Mouse (Mus musculus) ES-E14 (cell line): ENCODE results near the gene Pgghg. TPM values are rescaled to one million over a fixed set of nuclear protein-coding genes. Genes with fewer than 3 reads are reported as not detected.
"Not testable (repeated sequence)": the region's sequence is repeated elsewhere in the genome, so short reads cannot be mapped to it uniquely, and the experiment has no call there.

Experiments used
- DNase-seq: peaks from one replicate; pipeline ENCODE4 v3.0.0-alpha.2; 2013; ENCODE audit warnings: low read depth, low spot score
- H3K27ac ChIP-seq: 2 replicates; pipeline ENCODE4 v1.5.1; 2012; ENCODE audit warnings: low read depth, mild to moderate bottlenecking, low read length, moderate library complexity, mixed read lengths; ENCODE audit not compliant: poor library complexity, insufficient read depth, severe bottlenecking
- H3K36me3 ChIP-seq: 2 replicates; pipeline ENCODE4 v1.6.1; 2012; ENCODE audit warnings: mild to moderate bottlenecking, low read length, moderate library complexity, mixed read lengths; ENCODE audit not compliant: control insufficient read depth, poor library complexity, insufficient read depth, severe bottlenecking
- H3K4me1 ChIP-seq, 2 experiments: fragments of 150-350 bp in 1 of 2; sonication (generic) in 1 of 2; 2 replicates each; pipeline ENCODE4 v1.6.1; 2012; ENCODE audit warnings: low read length in 2 of 2, mild to moderate bottlenecking in 1 of 2, mixed read lengths in 1 of 2; ENCODE audit not compliant: control insufficient read depth in 2 of 2, insufficient read depth in 2 of 2, poor library complexity in 1 of 2
- H3K4me3 ChIP-seq, 2 experiments: fragments of 150-350 bp in 1 of 2; sonication (generic) in 1 of 2; 2 replicates each; pipeline ENCODE4 v1.5.1; 2012; ENCODE audit warnings: low read length in 2 of 2, low read depth in 1 of 2, mild to moderate bottlenecking in 1 of 2, mixed read lengths in 1 of 2; ENCODE audit not compliant: insufficient read depth in 1 of 2, poor library complexity in 1 of 2, severe bottlenecking in 1 of 2
- H3K9ac ChIP-seq: 2 replicates; pipeline ENCODE4 v1.6.1; 2012; ENCODE audit warnings: low read depth, mild to moderate bottlenecking, low read length, mixed read lengths; ENCODE audit not compliant: poor library complexity, insufficient read depth, severe bottlenecking
- H3K9me3 ChIP-seq: fragments of 150-350 bp; sonication (generic); 2 replicates; pipeline ENCODE4 v1.6.1; 2012; ENCODE audit warnings: low read depth, mild to moderate bottlenecking, low read length; ENCODE audit not compliant: control insufficient read depth, insufficient read depth
- CHD2 ChIP-seq: IDR thresholded peaks from 2 replicates; pipeline ENCODE4 v1.6.1; 2014; ENCODE audit warnings: mild to moderate bottlenecking, low read depth, low read length, inconsistent platforms
- HCFC1 ChIP-seq: IDR thresholded peaks from 2 replicates; pipeline ENCODE4 v1.6.1; 2012; ENCODE audit warnings: low read length, inconsistent platforms, borderline replicate concordance; ENCODE audit not compliant: insufficient read depth
- MAFK ChIP-seq: IDR thresholded peaks from 2 replicates; pipeline ENCODE4 v1.6.1; 2014; ENCODE audit warnings: mild to moderate bottlenecking, low read depth, low read length, inconsistent platforms; ENCODE audit not compliant: insufficient read depth
- ZC3H11A ChIP-seq: IDR thresholded peaks from 2 replicates; pipeline ENCODE4 v1.6.1; 2012; ENCODE audit warnings: low read depth, mild to moderate bottlenecking, inconsistent platforms, low read length, borderline replicate concordance
- ZNF384 ChIP-seq: IDR thresholded peaks from 2 replicates; pipeline ENCODE4 v1.6.1; 2012; ENCODE audit warnings: low read depth, low read length, inconsistent platforms
- in situ Hi-C, 2 experiments: fragments of 600-800 bp; cut with MboI; formaldehyde crosslinking; loops; one replicate each; pipeline ENCODE4 v1.15.1; 2025; ENCODE audit warnings: low sequenced_read_pairs in 2 of 2, inconsistent platforms in 1 of 2; ENCODE audit not compliant: unreplicated experiment in 2 of 2
- total RNA-seq: library from RNA; depleted of rRNA; stranded (reverse); fragments of 300-350 nt; gene quantifications from 2 replicates; pipeline ENCODE4 v1.2.3, GENCODE M21; 2012

Gene Pgghg
- total RNA-seq, 1 experiment: 10.0 TPM

GRCm38 (mm10) chr7:140966921-140967320 lies 25.7 kb downstream of the Pgghg start, which contains the start of gene Ifitm1:
TSS of gene Ifitm1 (plus strand) at chr7:140967221.
- Histone ChIP-seq H3K9ac (no peak within 1 kb of the TSS; the same call in 1 of the 2 replicates), H3K4me1 (peaks cover 21 to 44% of the 10 kb centered on the region in 2 experiments), H3K27ac (peak within 1 kb of the TSS; percentile 75), H3K9me3 (no peaks in the 10 kb centered on the region), H3K4me3 (peak within 1 kb of the TSS; percentile 51 to 77), H3K36me3 (peaks cover 9% of the 10 kb centered on the region; the same call in 1 of the 2 replicates)
- DNase-seq: no peak
- in situ Hi-C loops: no loop called here
- TF ChIP-seq HCFC1 (no peak), CHD2 (no peak), ZC3H11A (no peak), MAFK (no peak), ZNF384 (no peak)

- DNase-seq: peak; percentile 63
These were observed 26.8 kb downstream of the Pgghg start for GRCm38 (mm10) chr7:140967862-140968591.

GRCm38 (mm10) chr7:140968710-140969109 lies 27.5 kb downstream of the Pgghg start:
- peak overlapping the region; percentile 12; the same call in 1 of the 2 replicates for H3K9ac ChIP-seq
- H3K27ac ChIP-seq, in situ Hi-C loops, H3K36me3 ChIP-seq, DNase-seq, H3K9me3 ChIP-seq: not testable (repeated sequence)
- H3K4me1 ChIP-seq: peaks cover 13 to 48% of the 10 kb centered on the region in 2 experiments; a peak in 3 of 4 replicates
- H3K4me3 ChIP-seq: peak overlapping the region; percentile 51 to 77

More at GRCm38 (mm10) chr7:140967862-140968591, 26.8 kb downstream of the Pgghg start:
- H3K27ac ChIP-seq: peak overlapping the region; percentile 75
- TF ChIP-seq CHD2: no peak
- no peak for TF ChIP-seq MAFK
- TF ChIP-seq ZNF384: no peak
- TF ChIP-seq ZC3H11A: no peak
- no peak for TF ChIP-seq HCFC1
- H3K9me3 ChIP-seq: no peaks in the 10 kb centered on the region
- H3K4me1 ChIP-seq: peaks cover 13 to 43% of the 10 kb centered on the region in 2 experiments; a peak in 3 of 4 replicates
- H3K4me3 ChIP-seq: peak overlapping the region; percentile 51 to 77
- peak overlapping the region; percentile 74 for H3K9ac ChIP-seq
- peaks cover 9% of the 10 kb centered on the region; the same call in 1 of the 2 replicates for H3K36me3 ChIP-seq
- in situ Hi-C loops: no loop called here

GRCm38 (mm10) chr7:140970931-140971330 lies 29.7 kb downstream of the Pgghg start:
- in situ Hi-C loops: no loop called here
- peaks cover 9% of the 10 kb centered on the region; the same call in 1 of the 2 replicates for H3K36me3 ChIP-seq
- no peak for TF ChIP-seq HCFC1
- TF ChIP-seq ZC3H11A: no peak
- TF ChIP-seq MAFK: no peak
- TF ChIP-seq CHD2: no peak
- no peak for TF ChIP-seq ZNF384
- no peak overlapping the region for H3K4me3 ChIP-seq
- H3K9ac ChIP-seq: no peak overlapping the region
- peaks cover 23 to 51% of the 10 kb centered on the region in 2 experiments for H3K4me1 ChIP-seq
- DNase-seq: no peak
- H3K27ac ChIP-seq: peak overlapping the region; percentile 17; the same call in 1 of the 2 replicates
- H3K9me3 ChIP-seq: no peaks in the 10 kb centered on the region
